Mouse (Mus musculus): Measurements from ENCODE around the gene Elane. TPM values are rescaled to one million over a fixed set of nuclear protein-coding genes. Genes with fewer than 3 reads are reported as not detected.

Gene Elane
- polyA plus RNA-seq, 1 experiment from 2014 or later, result 0.76 TPM

DNA sequence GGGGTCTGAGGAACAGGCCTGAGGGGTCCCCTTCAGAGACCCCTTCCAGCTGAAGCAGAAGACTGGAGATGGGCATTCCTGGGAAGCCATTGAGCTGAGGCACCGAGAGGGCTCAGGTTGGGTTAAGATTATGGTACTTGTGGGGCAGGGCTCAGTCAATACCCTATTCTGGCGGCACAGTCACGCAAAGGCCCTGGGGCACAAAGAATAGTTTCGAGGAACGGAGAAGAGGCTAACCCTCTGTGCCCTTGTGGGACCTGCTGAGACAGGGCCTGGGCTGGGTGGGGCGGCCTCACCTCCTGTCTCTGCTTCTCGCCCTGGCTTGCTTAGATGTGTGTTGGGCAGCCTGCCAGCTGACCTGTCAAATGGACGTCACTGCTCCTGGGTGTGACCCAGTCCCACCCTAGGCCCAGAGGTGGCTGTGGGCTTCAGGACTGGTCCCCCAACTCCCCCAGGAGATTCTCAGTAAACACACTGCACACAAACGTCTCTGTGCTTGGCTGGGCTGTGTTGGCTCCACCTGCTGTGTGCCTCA is 47.2 kb downstream of the Elane start:
- Histone ChIP-seq H3K4me2 (replicated peaks; ENCODE audit: low read depth, low read length) (peak overlapping the region; percentile 1; the same call in 1 of the 2 replicates), H3K9ac (replicated peaks; ENCODE audit: low read length) (0 out of 2 replicates have a peak overlapping the region, but pooled peaks have one; percentile 9), H3K27ac (ENCODE audit: low read length) (peak overlapping the region; percentile 41; the same call in 1 of the 2 replicates), H3K36me3 (ENCODE audit: insufficient read depth, low read length) (peaks cover 24% of the 10 kb centered on the region), H3K27me3 (ENCODE audit: insufficient read depth, low read length) (no peaks in the 10 kb centered on the region), H3K4me1 (ENCODE audit: insufficient read depth, low read length) (peaks cover 92% of the 10 kb centered on the region), H3K9me3 (ENCODE audit: low read length) (no peaks in the 10 kb centered on the region), H3K4me3 (ENCODE audit: low read length) (no peak overlapping the region)
- no peak for ATAC-seq (ENCODE audit: low FRiP score, low TSS enrichment)
- WGBS, result 65% methylated on average over 9 of the region's 9 CpGs

DNA sequence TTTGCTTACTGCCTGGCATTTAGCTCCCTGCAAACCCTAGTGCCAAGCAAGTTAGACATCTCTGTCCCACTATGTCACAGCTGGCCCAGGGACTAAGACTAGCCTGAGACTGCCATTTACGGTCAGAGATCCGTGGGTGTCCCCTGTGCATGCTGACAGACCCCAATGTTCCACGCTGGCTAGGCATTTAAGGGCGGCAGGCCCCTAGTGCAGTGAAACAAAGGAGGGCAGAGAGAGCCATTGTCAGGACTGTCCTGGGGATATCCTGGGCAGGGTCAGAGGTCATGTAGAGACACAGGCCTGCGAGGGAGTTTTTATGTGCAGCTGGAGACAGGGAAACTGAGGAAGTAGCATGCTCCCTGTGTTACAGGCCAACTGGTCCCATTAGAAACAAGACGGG is 47.8 kb downstream of the Elane start:
- Histone ChIP-seq H3K4me2 (replicated peaks; ENCODE audit: low read depth, low read length) (no peak overlapping the region), H3K9ac (replicated peaks; ENCODE audit: low read length) (peak overlapping the region; percentile 19; the same call in 1 of the 2 replicates), H3K4me1 (ENCODE audit: insufficient read depth, low read length) (peaks cover 94% of the 10 kb centered on the region), H3K4me3 (ENCODE audit: low read length) (no peak overlapping the region), H3K27ac (ENCODE audit: low read length) (peak overlapping the region; percentile 31; the same call in 1 of the 2 replicates), H3K27me3 (ENCODE audit: insufficient read depth, low read length) (no peaks in the 10 kb centered on the region), H3K36me3 (ENCODE audit: insufficient read depth, low read length) (peaks cover 24% of the 10 kb centered on the region), H3K9me3 (ENCODE audit: low read length) (no peaks in the 10 kb centered on the region)
- 67% methylated on average over 6 of the region's 6 CpGs for WGBS
- ATAC-seq (ENCODE audit: low FRiP score, low TSS enrichment), result no peak

DNA sequence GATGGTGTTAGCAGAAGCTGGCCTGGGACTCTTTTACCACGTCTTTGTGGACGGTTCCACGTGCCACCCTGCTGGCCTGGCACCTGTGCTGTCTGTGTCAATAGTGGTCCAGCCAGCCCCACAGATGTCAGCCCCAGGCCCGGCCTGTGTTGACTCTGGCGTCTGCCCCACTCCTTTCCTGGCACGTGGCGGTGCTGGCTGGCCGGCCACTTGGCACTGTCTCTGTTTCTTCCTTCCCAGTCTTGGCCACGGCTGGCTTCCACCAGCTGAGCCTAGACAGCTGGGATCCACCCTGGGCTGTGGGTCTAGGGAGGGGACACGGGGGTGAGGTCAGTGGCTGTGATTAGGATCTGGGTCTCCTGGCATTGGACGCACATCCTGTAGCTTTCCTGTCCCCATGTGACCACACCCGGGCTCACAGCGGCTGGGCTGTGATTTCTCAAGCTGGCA is 48.2 kb downstream of the Elane start:
- Histone ChIP-seq H3K4me1 (ENCODE audit: insufficient read depth, low read length) (peaks cover 94% of the 10 kb centered on the region), H3K4me2 (replicated peaks; ENCODE audit: low read depth, low read length) (no peak overlapping the region), H3K9ac (replicated peaks; ENCODE audit: low read length) (0 out of 2 replicates have a peak overlapping the region, but pooled peaks have one; percentile 19), H3K36me3 (ENCODE audit: insufficient read depth, low read length) (peaks cover 24% of the 10 kb centered on the region), H3K27me3 (ENCODE audit: insufficient read depth, low read length) (no peaks in the 10 kb centered on the region), H3K9me3 (ENCODE audit: low read length) (no peaks in the 10 kb centered on the region), H3K27ac (ENCODE audit: low read length) (peak overlapping the region; percentile 31; the same call in 1 of the 2 replicates), H3K4me3 (ENCODE audit: low read length) (no peak overlapping the region)
- WGBS, result 57% methylated on average over 13 of the region's 13 CpGs
- no peak; the same call in 1 of the 2 replicates for ATAC-seq (ENCODE audit: low FRiP score, low TSS enrichment)

DNA sequence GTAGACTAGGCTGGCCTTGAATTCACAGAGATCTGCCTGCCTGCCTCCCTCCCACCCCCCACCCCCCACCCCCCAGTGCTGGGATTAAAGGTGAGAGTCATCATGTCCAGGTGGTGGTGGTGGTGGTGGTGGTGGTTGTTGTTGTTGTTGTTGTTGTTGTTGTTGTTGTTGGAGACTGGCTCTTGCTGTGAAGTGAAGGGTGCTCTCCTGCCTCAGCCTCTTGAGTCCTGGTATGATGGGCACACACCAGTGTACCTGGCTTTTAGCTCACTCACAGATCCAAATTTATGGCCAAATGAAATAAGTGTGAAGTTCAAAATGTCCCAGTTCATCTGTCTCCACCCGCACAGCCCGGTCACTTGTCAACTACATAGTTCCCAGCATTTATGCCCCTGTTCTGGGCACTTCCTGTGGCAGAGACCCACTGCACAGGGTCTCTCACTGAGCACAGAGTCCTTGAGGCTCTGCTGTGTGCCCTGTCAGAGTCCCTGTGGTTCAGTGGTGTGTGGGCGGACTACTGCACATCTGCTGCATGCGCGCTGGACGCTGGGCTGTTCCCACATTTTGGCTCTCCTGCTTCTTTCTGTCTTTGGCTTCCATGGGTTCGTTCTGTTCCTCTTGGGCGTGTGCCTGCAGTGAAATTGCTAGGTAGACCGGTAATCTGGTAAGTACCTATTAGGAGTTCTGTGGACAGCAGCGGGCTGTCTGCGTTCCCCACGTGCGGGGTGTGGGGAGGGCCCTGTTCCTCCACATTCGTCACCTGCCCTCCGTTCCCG is 48.9 kb downstream of the Elane start:
- Histone ChIP-seq H3K27ac (ENCODE audit: low read length) (peak overlapping the region; percentile 31; the same call in 1 of the 2 replicates), H3K4me2 (replicated peaks; ENCODE audit: low read depth, low read length) (no peak overlapping the region), H3K36me3 (ENCODE audit: insufficient read depth, low read length) (peaks cover 24% of the 10 kb centered on the region), H3K4me3 (ENCODE audit: low read length) (no peak overlapping the region), H3K27me3 (ENCODE audit: insufficient read depth, low read length) (no peaks in the 10 kb centered on the region), H3K9me3 (ENCODE audit: low read length) (no peaks in the 10 kb centered on the region), H3K9ac (replicated peaks; ENCODE audit: low read length) (no peak overlapping the region), H3K4me1 (ENCODE audit: insufficient read depth, low read length) (peaks cover 92% of the 10 kb centered on the region)
- 82% methylated on average over 16 of the region's 16 CpGs for WGBS
- ATAC-seq (ENCODE audit: low FRiP score, low TSS enrichment), result no peak

DNA sequence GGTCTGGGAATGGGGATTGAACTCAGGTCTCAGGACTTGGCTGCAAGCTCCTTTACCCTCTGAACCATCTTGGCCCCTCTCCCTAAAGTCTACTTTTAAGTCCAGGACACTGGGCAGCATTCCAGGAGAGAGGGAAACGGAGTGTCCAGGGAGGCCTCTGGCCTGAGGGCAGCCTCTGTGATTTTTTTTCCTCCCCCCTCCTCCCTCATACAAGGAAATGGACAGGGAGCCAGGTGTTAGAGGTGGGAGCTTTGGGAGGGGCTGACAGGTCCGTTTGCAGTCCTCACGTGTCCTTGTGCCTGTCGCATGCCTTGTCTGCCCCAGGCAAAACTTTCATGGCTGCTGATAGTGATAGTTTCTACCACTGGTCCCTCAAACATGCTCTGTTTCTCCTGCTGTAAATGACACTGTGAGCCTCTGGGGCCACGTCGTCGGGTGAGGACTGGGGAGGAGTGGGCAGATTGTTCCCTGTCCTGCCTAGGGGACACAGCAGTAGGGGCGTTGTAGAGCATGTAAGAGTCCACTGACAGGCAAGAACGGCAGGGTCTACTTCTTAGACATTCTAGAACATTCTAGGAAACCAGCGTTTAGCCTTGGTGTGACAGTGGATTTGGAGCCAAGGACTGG is 50.4 kb downstream of the Elane start:
- 51% methylated on average over 10 of the region's 10 CpGs for WGBS
- H3K9me3 ChIP-seq (ENCODE audit: low read length), result no peaks in the 10 kb centered on the region
- no peak overlapping the region; the same call in 1 of the 2 replicates for H3K4me2 ChIP-seq (replicated peaks; ENCODE audit: low read depth, low read length)
- H3K4me1 ChIP-seq (ENCODE audit: insufficient read depth, low read length), result peaks cover 80% of the 10 kb centered on the region
- ATAC-seq (ENCODE audit: low FRiP score, low TSS enrichment), result no peak
- H3K4me3 ChIP-seq (ENCODE audit: low read length), result no peak overlapping the region
- peak overlapping the region; percentile 69 for H3K27ac ChIP-seq (ENCODE audit: low read length)
- no peaks in the 10 kb centered on the region for H3K27me3 ChIP-seq (ENCODE audit: insufficient read depth, low read length)
- peaks cover 15% of the 10 kb centered on the region for H3K36me3 ChIP-seq (ENCODE audit: insufficient read depth, low read length)
- 0 out of 2 replicates have a peak overlapping the region, but pooled peaks have one; percentile 1 for H3K9ac ChIP-seq (replicated peaks; ENCODE audit: low read length)

DNA sequence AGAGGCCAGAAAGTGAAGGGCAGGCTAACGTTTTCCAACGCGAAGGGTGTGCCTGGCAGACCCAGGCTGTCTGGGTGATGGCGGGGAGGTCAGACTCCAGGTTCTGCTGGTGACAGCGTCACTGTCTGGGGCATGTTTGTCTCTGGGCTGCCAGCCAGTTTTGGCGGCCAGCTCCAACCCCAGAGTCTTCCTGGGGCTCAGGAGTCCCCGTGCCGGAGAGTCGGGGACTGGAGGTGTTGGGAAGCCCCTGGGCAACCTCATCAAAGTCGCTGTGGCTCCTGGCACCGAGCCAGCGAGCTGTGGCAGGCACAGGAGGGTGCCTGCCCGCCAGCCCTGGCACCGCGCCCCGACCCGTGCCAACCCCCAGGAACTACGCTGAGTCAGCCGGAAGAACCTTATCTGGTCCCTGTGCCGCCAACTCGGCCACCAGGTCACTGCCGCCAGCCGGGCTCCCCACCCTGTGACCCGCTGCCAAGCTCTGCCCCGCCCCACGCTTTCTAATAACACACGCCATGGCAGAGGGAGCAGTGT is 50.9 kb downstream of the Elane start:
- H3K9ac ChIP-seq (replicated peaks; ENCODE audit: low read length), result no peak overlapping the region
- no peaks in the 10 kb centered on the region for H3K27me3 ChIP-seq (ENCODE audit: insufficient read depth, low read length)
- H3K36me3 ChIP-seq (ENCODE audit: insufficient read depth, low read length), result peaks cover 15% of the 10 kb centered on the region
- H3K27ac ChIP-seq (ENCODE audit: low read length), result peak overlapping the region; percentile 87; the same call in 1 of the 2 replicates
- H3K4me3 ChIP-seq (ENCODE audit: low read length), result no peak overlapping the region
- no peak for ATAC-seq (ENCODE audit: low FRiP score, low TSS enrichment)
- no peak overlapping the region; the same call in 1 of the 2 replicates for H3K4me2 ChIP-seq (replicated peaks; ENCODE audit: low read depth, low read length)
- no peaks in the 10 kb centered on the region for H3K9me3 ChIP-seq (ENCODE audit: low read length)
- peaks cover 74% of the 10 kb centered on the region for H3K4me1 ChIP-seq (ENCODE audit: insufficient read depth, low read length)
- WGBS, result 51% methylated on average over 27 of the region's 27 CpGs

Small RNA genes lying within 50 kb of the gene (microRNA-seq; reads per million reads assigned to microRNA genes)
- gene Mir6910, result not detected

Other genes with a start within 250 kb of the Elane start
- gene Shc2, start 248.3 kb upstream of the Elane start, polyA plus RNA-seq (2015; fragmentation: Nextera tagmentation; extraction: Ambion mirVana), result 5.3 and 9.0 TPM in 2 replicates
- not detected in 2 replicates for gene Odf3l2, start 240.5 kb upstream of the Elane start, polyA plus RNA-seq (2015; fragmentation: Nextera tagmentation; extraction: Ambion mirVana)
- gene Madcam1, start 221.7 kb upstream of the Elane start, polyA plus RNA-seq (2015; fragmentation: Nextera tagmentation; extraction: Ambion mirVana), result 2.3 and 2.5 TPM in 2 replicates
- gene Tpgs1, start 216.9 kb upstream of the Elane start, polyA plus RNA-seq (2015; fragmentation: Nextera tagmentation; extraction: Ambion mirVana), result 84.2 and 87.0 TPM in 2 replicates
- 81.2 and 92.3 TPM in 2 replicates for gene Cdc34, start 204.1 kb upstream of the Elane start, polyA plus RNA-seq (2015; fragmentation: Nextera tagmentation; extraction: Ambion mirVana)
- 0.75 and 0.81 TPM in 2 replicates for gene Gzmm, start 197.2 kb upstream of the Elane start, polyA plus RNA-seq (2015; fragmentation: Nextera tagmentation; extraction: Ambion mirVana)
- 954 and 1,048 TPM in 2 replicates for gene Bsg, start 181.8 kb upstream of the Elane start, polyA plus RNA-seq (2015; fragmentation: Nextera tagmentation; extraction: Ambion mirVana)
- gene Hcn2, start 169.6 kb upstream of the Elane start, polyA plus RNA-seq (2015; fragmentation: Nextera tagmentation; extraction: Ambion mirVana), result 0.05 and 0.12 TPM in 2 replicates
- 60.9 and 63.8 TPM in 2 replicates for gene Polrmt, start 139.7 kb upstream of the Elane start, polyA plus RNA-seq (2015; fragmentation: Nextera tagmentation; extraction: Ambion mirVana)
- 0.14 and 0.39 TPM in 2 replicates for gene Fgf22, start 131.2 kb upstream of the Elane start, polyA plus RNA-seq (2015; fragmentation: Nextera tagmentation; extraction: Ambion mirVana)
- gene Rnf126, start 119.3 kb upstream of the Elane start, polyA plus RNA-seq (2015; fragmentation: Nextera tagmentation; extraction: Ambion mirVana), result 66.4 and 77.0 TPM in 2 replicates
- gene Fstl3, start 109.0 kb upstream of the Elane start, polyA plus RNA-seq (2015; fragmentation: Nextera tagmentation; extraction: Ambion mirVana), result 23.9 and 26.4 TPM in 2 replicates
- not detected in 2 replicates for gene Prss57, start 95.3 kb upstream of the Elane start, polyA plus RNA-seq (2015; fragmentation: Nextera tagmentation; extraction: Ambion mirVana)
- 190 and 194 TPM in 2 replicates for gene Palm, start 92.7 kb upstream of the Elane start, polyA plus RNA-seq (2015; fragmentation: Nextera tagmentation; extraction: Ambion mirVana)
- 18.2 and 18.5 TPM in 2 replicates for gene Misp, start 65.3 kb upstream of the Elane start, polyA plus RNA-seq (2015; fragmentation: Nextera tagmentation; extraction: Ambion mirVana)
- 431 and 491 TPM in 2 replicates for gene Ptbp1, start 31.8 kb upstream of the Elane start, polyA plus RNA-seq (2015; fragmentation: Nextera tagmentation; extraction: Ambion mirVana)
- 7.9 and 8.2 TPM in 2 replicates for gene Prtn3, start 11.8 kb upstream of the Elane start, polyA plus RNA-seq (2015; fragmentation: Nextera tagmentation; extraction: Ambion mirVana)
- 72.7 and 78.6 TPM in 2 replicates for gene Plppr3, start 11.6 kb upstream of the Elane start, polyA plus RNA-seq (2015; fragmentation: Nextera tagmentation; extraction: Ambion mirVana)
- not detected in 2 replicates for gene Cfd, start 4.6 kb downstream of the Elane start, polyA plus RNA-seq (2015; fragmentation: Nextera tagmentation; extraction: Ambion mirVana)
- 71.0 and 72.4 TPM in 2 replicates for gene Med16, start 22.7 kb downstream of the Elane start, polyA plus RNA-seq (2015; fragmentation: Nextera tagmentation; extraction: Ambion mirVana)
- 9.2 TPM in 1 of 2 replicates, not detected in the other for gene Gm26602, start 24.6 kb downstream of the Elane start, polyA plus RNA-seq (2015; fragmentation: Nextera tagmentation; extraction: Ambion mirVana)
- 1.5 and 2.1 TPM in 2 replicates for gene Kiss1r, start 30.7 kb downstream of the Elane start, polyA plus RNA-seq (2015; fragmentation: Nextera tagmentation; extraction: Ambion mirVana)
- gene R3hdm4, start 35.0 kb downstream of the Elane start, polyA plus RNA-seq (2015; fragmentation: Nextera tagmentation; extraction: Ambion mirVana), result 169 and 170 TPM in 2 replicates
- gene Arid3a, start 40.8 kb downstream of the Elane start, polyA plus RNA-seq (2015; fragmentation: Nextera tagmentation; extraction: Ambion mirVana), result 5.5 and 9.2 TPM in 2 replicates
- gene Wdr18, start 73.9 kb downstream of the Elane start, polyA plus RNA-seq (2015; fragmentation: Nextera tagmentation; extraction: Ambion mirVana), result 101 and 113 TPM in 2 replicates
- gene Grin3b, start 84.5 kb downstream of the Elane start, polyA plus RNA-seq (2015; fragmentation: Nextera tagmentation; extraction: Ambion mirVana), result 0.54 and 0.71 TPM in 2 replicates
- 10.8 and 11.2 TPM in 2 replicates for gene Tmem259, start 98.1 kb downstream of the Elane start, polyA plus RNA-seq (2015; fragmentation: Nextera tagmentation; extraction: Ambion mirVana)
- 309 and 332 TPM in 2 replicates for gene Cnn2, start 102.3 kb downstream of the Elane start, polyA plus RNA-seq (2015; fragmentation: Nextera tagmentation; extraction: Ambion mirVana)
- 4.2 and 4.4 TPM in 2 replicates for gene Abca7, start 110.2 kb downstream of the Elane start, polyA plus RNA-seq (2015; fragmentation: Nextera tagmentation; extraction: Ambion mirVana)
- gene Arhgap45, start 130.4 kb downstream of the Elane start, polyA plus RNA-seq (2015; fragmentation: Nextera tagmentation; extraction: Ambion mirVana), result 10.5 and 11.3 TPM in 2 replicates
- 242 and 248 TPM in 2 replicates for gene Polr2e, start 153.5 kb downstream of the Elane start, polyA plus RNA-seq (2015; fragmentation: Nextera tagmentation; extraction: Ambion mirVana)
- gene Gpx4, start 160.9 kb downstream of the Elane start, polyA plus RNA-seq (2015; fragmentation: Nextera tagmentation; extraction: Ambion mirVana), result 617 and 706 TPM in 2 replicates
- gene Sbno2, start 219.3 kb downstream of the Elane start, polyA plus RNA-seq (2015; fragmentation: Nextera tagmentation; extraction: Ambion mirVana), result 16.1 and 17.6 TPM in 2 replicates
- 18.2 and 20.2 TPM in 2 replicates for gene Stk11, start 229.6 kb downstream of the Elane start, polyA plus RNA-seq (2015; fragmentation: Nextera tagmentation; extraction: Ambion mirVana)